Mouse (Mus musculus): ENCODE data around the gene Ngrn.

GRCm38 (mm10) chr7:80276374-80276773 lies 15.4 kb downstream of the Ngrn start:
- TF ChIP-seq CTCF (IDR thresholded peaks at IDR 0.05; ENCODE audit: control insufficient read depth, insufficient read depth, insufficient read length), result no peak
- TF ChIP-seq CEBPB (IDR thresholded peaks at IDR 0.05; ENCODE audit: low read depth), result no peak
- no peak for TF ChIP-seq MAX (IDR thresholded peaks at IDR 0.05)
- no peak for TF ChIP-seq USF1 (IDR thresholded peaks at IDR 0.05; ENCODE audit: low read depth)
- no peak for TF ChIP-seq MYOG (IDR thresholded peaks at IDR 0.05; ENCODE audit: control insufficient read depth, extremely low read depth, insufficient read length)
- TF ChIP-seq FOSL1 (IDR thresholded peaks at IDR 0.05; ENCODE audit: insufficient read depth, low read length, poor library complexity, severe bottlenecking), result no peak

Data from C2C12 (cell line).